Mouse (Mus musculus) A20 (cell line): ENCODE data around the gene Nelfb.
A peak's percentile ranks its signal among the peaks of the same experiment; 100 is the strongest.

ENCODE experiments used
- DNase-seq: peaks from one replicate; pipeline ENCODE4 v3.0.0-alpha.2; 2011; ENCODE audit warnings: low read depth, low spot score

The Nelfb gene

GRCm38 (mm10) chr2:25230581-25230980 is 19.3 kb upstream of the Nelfb start:
- DNase-seq: no peak

GRCm38 (mm10) chr2:25229582-25229981 is 18.3 kb upstream of the Nelfb start:
- no peak for DNase-seq

GRCm38 (mm10) chr2:25228995-25229530 is 17.8 kb upstream of the Nelfb start:
- DNase-seq: no peak

- peak; percentile 94 for DNase-seq
Measured at GRCm38 (mm10) chr2:25228431-25228889, 17.2 kb upstream of the Nelfb start.

- DNase-seq: no peak
Measured at GRCm38 (mm10) chr2:25227406-25227805, 16.1 kb upstream of the Nelfb start.

GRCm38 (mm10) chr2:25226864-25227263 is 15.6 kb upstream of the Nelfb start:
- DNase-seq: no peak

- no peak for DNase-seq
Measured at GRCm38 (mm10) chr2:25225811-25226379, 14.6 kb upstream of the Nelfb start.

- peak; percentile 99 for DNase-seq
Measured at GRCm38 (mm10) chr2:25224766-25225752, 13.8 kb upstream of the Nelfb start.

- DNase-seq: no peak
Measured at GRCm38 (mm10) chr2:25224492-25224765, 13.1 kb upstream of the Nelfb start, which contains the start of gene Tubb4b. Gene Tubb4b (minus strand): TSS chr2:25224702.

GRCm38 (mm10) chr2:25223681-25224491 is 12.6 kb upstream of the Nelfb start:
- no peak for DNase-seq

- peak; percentile 32 for DNase-seq
Measured at GRCm38 (mm10) chr2:25221331-25221772, 10.1 kb upstream of the Nelfb start.

- DNase-seq: no peak
Measured at GRCm38 (mm10) chr2:25218445-25218844, 7.2 kb upstream of the Nelfb start, which contains the start of gene Fam166a. Gene Fam166a (plus strand): TSS chr2:25218745.

GRCm38 (mm10) chr2:25217666-25218065 is 6.4 kb upstream of the Nelfb start:
- DNase-seq: no peak

GRCm38 (mm10) chr2:25214444-25214843 is 3.2 kb upstream of the Nelfb start, which contains the start of gene Stpg3:
Gene Stpg3 (minus strand): TSS chr2:25214637.
- DNase-seq: no peak

- DNase-seq: peak; percentile 81
Measured at GRCm38 (mm10) chr2:25213266-25213865, 2.1 kb upstream of the Nelfb start.

GRCm38 (mm10) chr2:25210686-25211085 is 603 bp downstream of the Nelfb start:
- no peak for DNase-seq

GRCm38 (mm10) chr2:25207593-25207992 is 3.7 kb downstream of the Nelfb start:
- DNase-seq: no peak

- no peak for DNase-seq
Measured at GRCm38 (mm10) chr2:25203631-25204214, 7.6 kb downstream of the Nelfb start.

GRCm38 (mm10) chr2:25200631-25201030 is 10.7 kb downstream of the Nelfb start:
- no peak for DNase-seq

- DNase-seq: no peak
Measured at GRCm38 (mm10) chr2:25197946-25198345, 13.3 kb downstream of the Nelfb start.

- no peak for DNase-seq
Measured at GRCm38 (mm10) chr2:25197191-25197590, 14.1 kb downstream of the Nelfb start.
